Mouse (Mus musculus) liver, embryonic 13.5 days (tissue): ENCODE results near the gene Vmn1r119. TPM values are rescaled to one million over a fixed set of nuclear protein-coding genes. Genes with fewer than 3 reads are reported as not detected.
"Not testable (repeated sequence)": the region's sequence is repeated elsewhere in the genome, so short reads cannot be mapped to it uniquely, and the experiment has no call there.

Source experiments
- ATAC-seq: fragments of 200-750 bp; cut with Nextera tagmentation; 2 replicates; pipeline ENCODE4 v1.8.0; 2017; ENCODE audit warnings: low read depth, mild to moderate bottlenecking, moderate number of reproducible peaks, moderate library complexity
- DNase-seq: peaks from one replicate; pipeline ENCODE4 v3.0.0; 2022
- H3K27ac ChIP-seq: fragments of 300-500 bp; sonication (generic); 2 replicates; pipeline ENCODE4 v1.5.1; 2015; ENCODE audit warnings: moderate library complexity, mild to moderate bottlenecking, inconsistent platforms
- H3K27me3 ChIP-seq: fragments of 300-500 bp; sonication (generic); 2 replicates; pipeline ENCODE4 v1.6.1; 2015; ENCODE audit warnings: mild to moderate bottlenecking, inconsistent platforms
- H3K36me3 ChIP-seq: fragments of 300-500 bp; sonication (generic); 2 replicates; pipeline ENCODE4 v1.6.1; 2015; ENCODE audit warnings: mild to moderate bottlenecking, inconsistent platforms
- H3K4me1 ChIP-seq: fragments of 300-500 bp; sonication (generic); replicated peaks from 2 replicates; pipeline ENCODE4 v1.6.1; 2015; ENCODE audit warnings: inconsistent platforms
- H3K4me2 ChIP-seq: fragments of 300-500 bp; sonication (generic); 2 replicates; pipeline ENCODE4 v1.6.1; 2015; ENCODE audit warnings: inconsistent platforms, mild to moderate bottlenecking, moderate library complexity
- H3K4me3 ChIP-seq: fragments of 300-500 bp; sonication (generic); replicated peaks from 2 replicates; pipeline ENCODE4 v1.5.1; 2015; ENCODE audit warnings: mild to moderate bottlenecking, inconsistent platforms
- H3K9ac ChIP-seq: fragments of 300-500 bp; sonication (generic); 2 replicates; pipeline ENCODE4 v1.6.1; 2015; ENCODE audit warnings: mild to moderate bottlenecking, inconsistent platforms
- H3K9me3 ChIP-seq: fragments of 300-500 bp; sonication (generic); replicated peaks from 2 replicates; pipeline ENCODE4 v1.6.1; 2016; ENCODE audit warnings: inconsistent platforms
- WGBS: fragments of 180-500 bp; shearing (Covaris S2); methylation state at CpG from one replicate; pipeline ENCODE4 v1.1.7; 2015; ENCODE audit not compliant: insufficient replicate concordance; 5-methylcytosine and 5-hydroxymethylcytosine counted together
- polyA plus RNA-seq: library from polyadenylated mRNA; unstranded; fragments of >200 nt; fragmentation: Nextera tagmentation; extraction: Ambion mirVana; gene quantifications from 2 replicates; pipeline ENCODE4 v1.2.1, GENCODE M21; 2015

Vmn1r119 gene
- not detected in 2 replicates for polyA plus RNA-seq

GRCm38 (mm10) chr7:21012355-21012754 lies at the start of gene Vmn1r119:
Vmn1r119 (minus strand) TSS chr7:21012455.
- not testable (repeated sequence) for H3K4me1 ChIP-seq, DNase-seq, H3K9me3 ChIP-seq, H3K27me3 ChIP-seq, ATAC-seq, H3K4me2 ChIP-seq, H3K9ac ChIP-seq, H3K4me3 ChIP-seq, H3K36me3 ChIP-seq, H3K27ac ChIP-seq
- no CpG with 5 or more reads among the region's 2 CpGs for WGBS

- ATAC-seq, H3K4me2 ChIP-seq, H3K4me3 ChIP-seq, H3K9me3 ChIP-seq, DNase-seq, H3K27me3 ChIP-seq, H3K27ac ChIP-seq, H3K36me3 ChIP-seq, H3K4me1 ChIP-seq, H3K9ac ChIP-seq: not testable (repeated sequence)
- 79% methylated on average over 1 of the region's 1 CpGs for WGBS
These were observed 41.4 kb upstream of the Vmn1r119 start, which contains the start of gene Vmn1r120 for GRCm38 (mm10) chr7:21053684-21054083. Vmn1r120 (minus strand) TSS chr7:21053784.

Other genes starting within 250 kb of the Vmn1r119 start
- gene Vmn1r112, start 241.3 kb downstream of the Vmn1r119 start, polyA plus RNA-seq: not detected in 2 replicates
- gene Vmn1r113, start 225.2 kb downstream of the Vmn1r119 start, polyA plus RNA-seq: not detected in 2 replicates
- not detected in 2 replicates for gene Vmn1r114, start 200.3 kb downstream of the Vmn1r119 start, polyA plus RNA-seq
- gene Vmn1r115, start 167.5 kb downstream of the Vmn1r119 start, polyA plus RNA-seq: not detected in 2 replicates
- not detected in 2 replicates for gene Vmn1r116, start 140.2 kb downstream of the Vmn1r119 start, polyA plus RNA-seq
- not detected in 2 replicates for gene Vmn1r117, start 128.3 kb downstream of the Vmn1r119 start, polyA plus RNA-seq
- not detected in 2 replicates for gene Vmn1r118, start 100.1 kb downstream of the Vmn1r119 start, polyA plus RNA-seq
- gene Vmn1r120, start 41.3 kb upstream of the Vmn1r119 start, polyA plus RNA-seq: not detected in 2 replicates
- gene Vmn1r121, start 86.1 kb upstream of the Vmn1r119 start, polyA plus RNA-seq: not detected in 2 replicates
- gene Vmn1r122, start 121.7 kb upstream of the Vmn1r119 start, polyA plus RNA-seq: not detected in 2 replicates
- gene Vmn1r123, start 149.7 kb upstream of the Vmn1r119 start, polyA plus RNA-seq: not detected in 2 replicates
- not detected in 2 replicates for gene Gm5157, start 178.0 kb upstream of the Vmn1r119 start, polyA plus RNA-seq
- not detected in 2 replicates for gene Vmn1r124, start 248.2 kb upstream of the Vmn1r119 start, polyA plus RNA-seq